Mouse (Mus musculus) heart, embryonic 10.5 days (tissue): Measurements from ENCODE around the gene 4931423N10Rik. TPM values are rescaled to one million over a fixed set of nuclear protein-coding genes. Genes with fewer than 3 reads are reported as not detected.
"Not testable (repeated sequence)": the region's sequence is repeated elsewhere in the genome, so short reads cannot be mapped to it uniquely, and the experiment has no call there.

ENCODE experiments used
- DNase-seq: peaks from one replicate; pipeline ENCODE4 v3.0.0-alpha.2; 2017; ENCODE audit warnings: low spot score
- H3K27ac ChIP-seq: fragments of 300-500 bp; sonication (generic); 2 replicates; pipeline ENCODE4 v1.5.1; 2016; ENCODE audit warnings: mild to moderate bottlenecking
- H3K27me3 ChIP-seq: fragments of 300-500 bp; sonication (generic); 2 replicates; pipeline ENCODE4 v1.6.1; 2016; ENCODE audit warnings: mild to moderate bottlenecking; ENCODE audit not compliant: poor library complexity, insufficient read depth, severe bottlenecking
- H3K36me3 ChIP-seq: fragments of 300-500 bp; sonication (generic); 2 replicates; pipeline ENCODE4 v1.6.1; 2016; ENCODE audit warnings: mild to moderate bottlenecking, moderate library complexity
- H3K4me1 ChIP-seq: fragments of 300-500 bp; sonication (generic); 2 replicates; pipeline ENCODE4 v1.6.1; 2016; ENCODE audit warnings: mild to moderate bottlenecking
- H3K4me3 ChIP-seq: fragments of 300-500 bp; sonication (generic); 2 replicates; pipeline ENCODE4 v1.5.1; 2016; ENCODE audit warnings: mild to moderate bottlenecking, moderate library complexity
- H3K9me3 ChIP-seq: fragments of 300-500 bp; sonication (generic); 2 replicates; pipeline ENCODE4 v1.6.1; 2016; ENCODE audit warnings: mild to moderate bottlenecking, moderate library complexity
- WGBS: fragments of 180-500 bp; shearing (Covaris S2); methylation state at CpG from one replicate; pipeline ENCODE4 v1.1.7; 2016; 5-methylcytosine and 5-hydroxymethylcytosine counted together
- polyA plus RNA-seq: library from polyadenylated mRNA; unstranded; fragments of >200 nt; fragmentation: Nextera tagmentation; extraction: Ambion mirVana; gene quantifications from 2 replicates; pipeline ENCODE4 v1.2.1, GENCODE M21; 2016

Gene 4931423N10Rik
- not detected in 2 replicates for polyA plus RNA-seq

DNA sequence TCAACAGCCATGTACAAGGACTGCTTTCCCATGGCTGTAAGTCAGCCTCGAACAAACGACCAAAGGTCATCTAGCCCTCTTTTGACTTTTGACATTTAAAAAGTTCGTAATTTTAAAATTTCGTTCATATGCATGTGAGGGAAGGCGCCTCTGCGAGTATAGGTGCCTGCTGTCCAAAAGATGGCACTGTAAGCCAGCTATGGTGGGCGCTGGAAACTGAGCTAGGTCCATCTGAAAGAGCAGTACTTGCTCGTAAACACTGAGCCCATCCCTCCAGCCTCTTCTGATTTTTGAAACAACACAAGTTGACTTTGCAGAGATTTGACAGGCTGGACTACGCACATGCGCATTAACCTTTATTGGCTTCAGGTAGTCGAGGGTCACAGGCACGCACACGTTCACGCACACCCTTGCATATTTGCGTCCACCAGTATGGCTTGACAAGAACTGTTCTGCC lies at the start of gene 4931423N10Rik:
Gene 4931423N10Rik, plus strand, starts transcription at position 407 of the 457 bp plus-strand sequence.
- DNase-seq, result no peak
- WGBS, result 74% methylated on average over 15 of the region's 15 CpGs
- Histone ChIP-seq H3K27me3 (no peaks in the 10 kb centered on the region), H3K36me3 (no peaks in the 10 kb centered on the region), H3K27ac (no peak within 1 kb of the TSS), H3K9me3 (no peaks in the 10 kb centered on the region), H3K4me3 (no peak within 1 kb of the TSS), H3K4me1 (peaks cover 8% of the 10 kb centered on the region)

DNA sequence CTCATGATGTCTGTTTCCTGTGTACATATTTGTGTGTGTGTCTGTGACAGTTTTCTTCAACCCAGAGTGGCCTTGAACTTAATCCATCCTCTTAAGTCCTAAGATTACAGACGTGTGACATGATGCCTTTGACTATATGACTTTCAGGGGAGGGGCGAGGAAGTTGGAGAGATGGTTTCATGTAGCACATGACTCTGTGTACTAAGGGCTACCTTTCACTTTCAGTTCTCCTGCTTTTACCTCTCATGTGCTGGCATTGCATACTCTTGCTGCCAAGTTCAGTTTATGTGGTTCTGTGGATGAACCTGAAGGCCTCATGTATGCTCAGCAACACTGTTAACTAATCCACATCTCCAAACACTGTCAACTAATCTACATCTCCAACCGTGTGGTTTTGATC lies 35.0 kb upstream of the 4931423N10Rik start:
- Histone ChIP-seq H3K4me3 (no peak overlapping the region), H3K36me3 (peaks cover 87% of the 10 kb centered on the region), H3K9me3 (no peaks in the 10 kb centered on the region), H3K27ac (no peak overlapping the region), H3K4me1 (no peaks in the 10 kb centered on the region), H3K27me3 (no peaks in the 10 kb centered on the region)
- no peak for DNase-seq
- WGBS, result 78% methylated on average over 3 of the region's 3 CpGs

DNA sequence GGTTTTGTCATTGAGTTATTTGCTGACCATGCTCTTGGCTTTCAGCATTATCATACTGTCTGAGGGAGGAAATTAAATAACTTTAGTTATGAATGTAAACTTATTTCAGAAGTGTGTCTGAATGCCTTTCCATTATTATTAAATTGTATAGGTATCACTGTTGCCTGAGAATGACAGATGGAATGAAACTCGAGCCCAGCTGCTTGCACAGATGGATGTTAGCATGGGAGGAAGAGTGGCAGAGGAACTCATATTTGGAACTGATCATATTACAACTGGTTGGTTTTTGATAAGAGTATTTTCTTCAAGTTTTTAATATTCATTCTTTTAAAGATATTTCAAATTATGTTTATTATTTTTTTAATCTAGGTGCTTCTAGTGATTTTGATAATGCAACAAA lies 12.9 kb upstream of the 4931423N10Rik start:
- Histone ChIP-seq H3K27ac (no peak overlapping the region), H3K9me3 (no peaks in the 10 kb centered on the region), H3K4me3 (no peak overlapping the region), H3K27me3 (no peaks in the 10 kb centered on the region), H3K36me3 (peaks cover 87% of the 10 kb centered on the region), H3K4me1 (no peaks in the 10 kb centered on the region)
- no peak for DNase-seq
- 80% methylated on average over 1 of the region's 1 CpGs for WGBS

DNA sequence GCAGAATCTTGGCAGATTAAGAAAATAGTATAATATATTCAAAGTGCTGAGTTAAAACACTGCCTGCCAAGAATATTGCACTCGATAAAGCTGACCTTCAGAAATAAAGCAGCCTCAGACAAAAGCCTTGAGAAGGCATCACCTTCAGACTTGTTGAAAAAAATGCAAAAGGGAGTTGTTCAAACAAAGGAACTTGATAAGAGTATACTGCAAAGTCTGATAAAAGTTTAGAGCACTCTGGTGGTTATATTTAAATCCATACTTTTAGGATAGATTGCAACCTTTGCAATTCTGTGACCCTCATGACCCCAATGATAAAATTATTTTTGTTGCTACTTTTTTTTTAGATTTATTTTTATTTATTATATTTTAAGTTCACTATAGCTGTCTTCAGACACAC lies 6.2 kb upstream of the 4931423N10Rik start:
- Histone ChIP-seq H3K27me3 (no peaks in the 10 kb centered on the region), H3K36me3 (peaks cover 30% of the 10 kb centered on the region), H3K27ac (no peak overlapping the region), H3K9me3 (no peaks in the 10 kb centered on the region), H3K4me3 (no peak overlapping the region), H3K4me1 (peaks cover 8% of the 10 kb centered on the region)
- 84% methylated on average over 1 of the region's 1 CpGs for WGBS
- DNase-seq, result no peak

DNA sequence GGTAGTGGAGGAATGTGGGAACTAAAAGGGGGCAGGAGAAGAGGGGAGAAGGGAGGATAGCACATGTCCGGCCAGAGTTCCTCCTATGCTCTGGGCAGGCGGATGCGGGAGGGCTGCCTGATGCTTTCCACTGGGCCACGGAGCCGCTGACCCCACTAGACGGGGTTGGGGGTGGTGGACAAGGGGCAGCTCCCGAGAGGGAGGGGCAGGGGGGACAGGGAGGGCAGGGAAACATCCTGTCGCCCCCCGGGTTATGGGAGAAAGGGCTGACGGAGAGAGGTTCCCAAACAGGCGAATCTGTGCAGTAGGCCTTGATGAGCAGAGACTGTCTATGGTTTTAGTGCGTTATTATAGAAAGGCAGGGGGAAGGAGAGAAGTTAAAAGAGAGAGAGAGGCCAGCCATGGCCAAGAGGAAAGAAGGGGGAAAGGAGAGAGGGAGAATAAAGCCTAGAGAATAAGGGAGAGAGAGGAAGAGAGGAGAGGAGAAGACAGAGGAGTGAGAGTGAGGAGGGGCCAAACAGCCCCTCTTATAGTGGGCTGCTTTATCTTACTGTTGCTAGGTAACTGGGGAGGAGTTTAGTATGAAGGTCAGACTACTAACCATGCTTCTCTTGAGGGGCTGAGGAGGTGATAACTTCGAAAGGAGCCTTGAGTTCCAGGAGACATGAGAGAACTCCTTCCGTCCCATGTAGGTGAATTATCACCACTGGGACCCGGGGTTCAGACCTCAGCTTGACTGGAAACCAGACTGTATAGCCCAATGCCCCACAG lies 4.2 kb upstream of the 4931423N10Rik start:
- Histone ChIP-seq H3K27ac (no peak overlapping the region), H3K36me3 (peaks cover 16% of the 10 kb centered on the region), H3K4me3 (no peak overlapping the region), H3K9me3 (no peaks in the 10 kb centered on the region), H3K27me3 (no peaks in the 10 kb centered on the region), H3K4me1 (peaks cover 8% of the 10 kb centered on the region)
- WGBS, result 49% methylated on average over 15 of the region's 15 CpGs
- no peak for DNase-seq

DNA sequence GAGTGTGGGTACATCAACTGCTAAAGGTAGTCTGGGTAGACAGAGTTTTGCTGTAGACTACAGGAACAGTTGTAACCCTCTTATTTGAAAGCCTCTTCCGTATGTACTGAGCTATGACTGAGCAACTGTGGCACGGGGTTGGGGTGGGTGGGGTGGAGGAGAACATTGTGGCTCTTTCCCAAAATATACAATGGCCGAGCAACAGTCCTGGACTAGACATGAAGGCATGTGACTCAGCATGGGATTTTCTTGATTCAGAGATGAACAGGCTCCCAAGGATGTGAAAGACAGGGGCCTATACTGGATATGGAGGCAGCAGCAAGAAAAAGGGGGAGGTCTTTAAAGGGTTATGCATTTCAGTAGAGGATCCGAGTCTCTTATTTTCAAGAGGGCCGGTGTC lies 6.4 kb downstream of the 4931423N10Rik start:
- 73% methylated on average over 5 of the region's 5 CpGs for WGBS
- no peaks in the 10 kb centered on the region for H3K4me1 ChIP-seq
- H3K27ac ChIP-seq, result no peak overlapping the region
- DNase-seq, result no peak
- H3K9me3 ChIP-seq, result no peaks in the 10 kb centered on the region
- no peaks in the 10 kb centered on the region for H3K27me3 ChIP-seq
- no peaks in the 10 kb centered on the region for H3K36me3 ChIP-seq
- no peak overlapping the region for H3K4me3 ChIP-seq

DNA sequence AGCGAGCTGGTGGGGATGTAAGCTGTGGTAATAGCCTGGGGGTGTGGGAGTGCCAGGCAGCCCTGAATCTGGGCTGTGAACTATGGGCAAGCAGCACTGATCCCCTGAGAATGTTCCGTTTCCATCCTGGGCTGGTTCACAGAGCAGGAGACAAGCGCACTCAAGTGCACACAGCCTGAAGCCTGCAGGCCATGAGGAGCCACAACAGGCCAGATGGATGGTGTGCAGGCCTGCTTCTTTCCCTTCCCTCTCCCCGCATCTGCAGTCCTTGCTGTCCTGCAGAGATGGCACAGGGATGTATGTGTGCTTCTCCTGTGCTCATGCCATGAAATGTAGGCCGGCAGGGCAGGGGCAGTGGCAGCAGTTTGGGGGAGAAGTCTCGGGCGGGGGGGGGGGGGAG lies 17.9 kb downstream of the 4931423N10Rik start:
- Histone ChIP-seq H3K4me1 (no peaks in the 10 kb centered on the region), H3K9me3 (no peaks in the 10 kb centered on the region), H3K4me3 (no peak overlapping the region), H3K27me3 (no peaks in the 10 kb centered on the region), H3K27ac (no peak overlapping the region), H3K36me3 (no peaks in the 10 kb centered on the region)
- no peak for DNase-seq
- 47% methylated on average over 7 of the region's 7 CpGs for WGBS

DNA sequence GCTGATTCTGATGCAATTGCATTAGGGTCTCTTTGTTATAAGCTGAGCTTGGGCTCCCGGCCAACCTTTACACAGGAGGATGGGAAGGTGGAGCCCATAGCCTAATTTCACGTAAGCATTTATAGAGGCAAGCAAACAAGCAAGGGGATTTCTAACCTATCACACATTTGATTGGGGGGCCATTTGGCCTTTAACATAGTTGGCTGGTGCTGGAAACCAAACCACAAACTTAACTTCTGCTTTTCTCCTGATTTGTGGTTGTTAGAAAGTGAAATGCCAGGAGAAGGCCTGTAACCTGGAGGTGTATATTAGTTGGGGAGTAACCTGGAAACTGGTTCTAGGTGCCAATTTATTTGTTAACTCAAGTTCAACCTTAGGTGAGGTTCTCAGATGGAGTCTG lies 21.2 kb downstream of the 4931423N10Rik start:
- Histone ChIP-seq H3K27me3 (no peaks in the 10 kb centered on the region; the same call in 1 of the 2 replicates), H3K9me3 (no peaks in the 10 kb centered on the region), H3K4me1 (no peaks in the 10 kb centered on the region), H3K27ac (no peak overlapping the region), H3K4me3 (no peak overlapping the region), H3K36me3 (no peaks in the 10 kb centered on the region)
- 68% methylated on average over 2 of the region's 2 CpGs for WGBS
- DNase-seq, result no peak

DNA sequence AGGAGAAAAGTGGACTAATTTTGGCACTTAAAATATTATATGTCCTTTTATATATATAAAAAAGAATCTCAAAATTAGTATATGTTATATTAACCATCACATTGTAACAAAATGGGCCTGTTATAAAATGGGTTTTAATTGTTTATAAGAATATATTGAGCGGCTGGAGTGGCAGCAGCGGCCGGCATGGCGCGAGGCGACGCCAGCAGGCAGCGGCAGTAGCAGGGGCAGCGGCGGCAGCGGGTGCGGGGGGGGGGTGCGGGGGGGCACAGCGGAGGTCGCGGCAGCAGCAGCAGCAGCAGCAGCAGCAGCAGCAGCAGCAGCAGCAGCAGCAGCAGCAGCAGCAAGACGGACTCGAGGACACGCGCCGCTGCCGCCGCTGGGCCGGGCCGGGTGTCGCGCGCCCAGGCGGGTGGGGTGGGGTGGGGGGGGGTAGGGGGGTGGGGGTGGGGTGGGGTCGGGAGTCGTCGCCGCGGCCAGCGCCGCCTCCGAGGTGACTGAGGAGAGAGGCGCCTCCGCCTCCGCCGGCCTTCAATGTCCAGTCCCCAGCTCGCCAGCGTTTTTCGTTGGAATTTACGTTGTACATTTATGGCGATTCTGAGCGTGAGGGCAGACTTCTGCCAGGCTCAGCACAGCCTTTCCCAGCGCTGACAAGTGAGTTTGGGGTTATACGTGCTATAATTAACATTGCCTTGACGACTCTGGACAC lies 26.9 kb downstream of the 4931423N10Rik start:
- Histone ChIP-seq H3K9me3 (no peaks in the 10 kb centered on the region), H3K4me3 (peak overlapping the region; percentile 64), H3K4me1 (no peaks in the 10 kb centered on the region), H3K27ac (peak overlapping the region; percentile 77), H3K36me3 (no peaks in the 10 kb centered on the region), H3K27me3 (no peaks in the 10 kb centered on the region; the same call in 1 of the 2 replicates)
- WGBS, result under 1% methylated on average over 37 of the region's 50 CpGs
- no peak for DNase-seq

DNA sequence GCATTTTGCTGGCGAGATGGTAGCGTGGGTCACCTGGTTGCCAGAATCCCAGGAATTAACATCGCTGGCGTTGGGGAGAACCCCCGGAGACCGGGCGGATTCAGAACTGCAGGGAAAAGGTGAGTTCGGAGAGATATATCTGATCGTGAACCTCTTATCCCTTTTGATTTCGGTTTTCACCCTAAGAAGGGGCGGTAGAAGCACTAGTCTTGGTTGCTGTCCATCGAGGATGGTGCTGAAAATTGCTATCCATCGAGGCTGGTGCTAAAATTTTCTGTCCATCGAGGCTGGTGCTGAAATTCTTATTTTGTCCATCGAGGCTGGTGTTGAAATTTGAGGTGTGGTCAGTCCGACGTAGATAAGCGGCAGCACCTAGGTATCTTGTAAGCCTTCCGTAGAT lies 83.7 kb downstream of the 4931423N10Rik start:
- H3K4me1 ChIP-seq, DNase-seq, H3K4me3 ChIP-seq, H3K27ac ChIP-seq, H3K36me3 ChIP-seq, H3K27me3 ChIP-seq, H3K9me3 ChIP-seq: not testable (repeated sequence)
- WGBS, result 45% methylated on average over 19 of the region's 19 CpGs

DNA sequence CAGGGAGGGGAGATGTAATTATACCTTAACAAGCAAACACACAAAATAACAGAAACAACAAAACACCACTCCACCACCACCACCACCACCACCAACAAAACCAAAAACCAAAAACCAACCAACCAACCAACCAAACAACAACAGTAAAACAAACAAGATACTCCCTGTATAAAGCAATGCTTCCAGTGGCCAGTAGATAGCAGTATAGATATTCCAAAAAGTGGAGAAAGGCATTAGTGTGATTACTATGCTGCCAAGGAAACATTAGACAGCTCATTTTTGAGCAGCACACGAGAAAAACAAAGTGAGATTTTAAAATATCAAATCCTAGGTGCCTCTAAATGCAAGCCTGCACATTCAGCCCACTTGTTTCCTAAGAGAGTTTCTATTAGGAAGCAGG lies 107.6 kb downstream of the 4931423N10Rik start:
- 10% methylated on average over 1 of the region's 1 CpGs for WGBS
- DNase-seq, result no peak

More for the DNA sequence above, 107.6 kb downstream of the 4931423N10Rik start:
- Histone ChIP-seq H3K36me3 (no peaks in the 10 kb centered on the region), H3K4me1 (no peaks in the 10 kb centered on the region), H3K4me3 (no peak overlapping the region), H3K27me3 (no peaks in the 10 kb centered on the region), H3K27ac (no peak overlapping the region), H3K9me3 (no peaks in the 10 kb centered on the region)
